In genomic region chr1:180607578-180607879, GRCm38 (mm10) we compare ENCODE assay signal across 12 mouse cellular contexts.
"Had no signal": no experiment of that assay in that cellular context is flagged by ENCODE, and none has a peak within 500 bp of the region (broad histone marks: within the 10 kb centered on the region; RNA-seq: fewer than 3 reads in every experiment).

No protein-coding gene starts in this region.

- H3K27ac ChIP-seq: kidney, embryonic 15.5 days; left cerebral cortex, adult 2 months; midbrain, embryonic 12.5 days; stomach, embryonic 15.5 days had no signal

- H3K9me3 ChIP-seq: liver, embryonic 13.5 days; stomach, embryonic 15.5 days had no signal

- ATAC-seq: liver, postnatal 0 days; midbrain, embryonic 16.5 days had no signal

- H3K4me3 ChIP-seq: kidney, embryonic 15.5 days; left cerebral cortex, adult 2 months; liver, embryonic 13.5 days; midbrain, embryonic 12.5 days; stomach, embryonic 15.5 days had no signal

- DNase-seq: liver; liver, embryonic 13.5 days; liver, postnatal 0 days; lung, postnatal 36 days; right cerebral cortex, postnatal 14 days; thymus, adult 2 months; thymus, postnatal 25 days had no signal

- H3K4me2 ChIP-seq: kidney, embryonic 15.5 days; liver, embryonic 13.5 days; midbrain, embryonic 12.5 days; stomach, embryonic 15.5 days had no signal

- H3K9ac ChIP-seq: kidney, embryonic 15.5 days; liver, embryonic 13.5 days; liver, postnatal 0 days; midbrain, embryonic 12.5 days; stomach, embryonic 15.5 days had no signal

- H3K27me3 ChIP-seq: kidney, embryonic 15.5 days; liver, embryonic 13.5 days; midbrain, embryonic 12.5 days; stomach, embryonic 15.5 days had no signal

- H3K4me1 ChIP-seq: kidney, embryonic 15.5 days; liver, embryonic 13.5 days; midbrain, embryonic 12.5 days; stomach, embryonic 15.5 days had no signal
